Mouse (Mus musculus): ENCODE data around the gene Fgfr4.
A peak's percentile ranks its signal among the peaks of the same experiment; 100 is the strongest.

DNA sequence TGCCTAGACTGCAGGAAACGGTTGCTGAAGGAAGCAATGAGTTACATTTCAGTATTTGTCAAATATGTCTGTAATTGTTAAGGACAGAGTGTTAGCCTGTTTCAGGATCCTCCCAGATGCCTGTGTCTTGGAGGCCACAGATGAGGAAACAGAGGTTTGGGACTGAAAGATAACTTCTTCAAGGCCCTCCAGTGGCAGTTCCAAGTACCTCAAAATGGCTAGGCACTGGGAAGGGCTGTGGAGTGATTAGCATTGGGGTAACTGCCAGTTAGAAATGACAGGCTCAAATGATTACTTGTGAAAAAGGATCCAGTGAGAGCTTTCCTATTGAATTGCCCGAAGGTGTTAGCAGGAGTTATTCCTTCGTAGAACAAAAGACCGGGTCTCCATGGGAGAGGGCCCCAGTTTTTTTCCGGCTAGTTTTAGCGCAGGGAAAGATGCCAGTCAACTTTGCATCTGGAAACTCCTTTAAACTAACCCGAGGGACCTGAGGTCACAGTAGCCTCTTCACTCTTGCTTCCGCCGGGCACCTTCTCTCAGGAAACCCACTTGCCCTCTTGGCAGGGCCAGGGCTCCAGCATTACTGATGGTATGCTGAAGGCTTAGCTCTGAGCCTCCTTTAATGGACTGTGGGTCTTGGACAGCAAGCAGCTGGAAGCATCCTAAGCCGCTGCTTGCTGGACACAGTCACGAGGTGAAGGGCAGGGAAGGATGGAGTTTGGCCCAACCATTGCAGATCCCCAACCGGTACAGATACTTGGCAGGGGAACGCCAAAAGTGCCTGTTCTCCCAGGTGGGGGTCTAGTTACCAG lies 56.6 kb downstream of the Fgfr4 start:
- TF ChIP-seq CTCF (IDR thresholded peaks at IDR 0.05) (peak; percentile 28), EP300 (IDR thresholded peaks at IDR 0.05; ENCODE audit: insufficient read depth, low read depth, low read length) (no peak), POLR2A (IDR thresholded peaks at IDR 0.05; ENCODE audit: insufficient read depth, low read depth, low read length) (no peak)
